Mouse (Mus musculus) spleen, adult 12 weeks (tissue): ENCODE measurements at regions not wholly inside any gene's neighbourhood (a gene's known extent, or its start where the extent isn't known, plus 50 kb on each side); places are given as distances from the start of the nearest gene placed in this dataset.

Source experiments
- DNase-seq: peaks from one replicate; pipeline ENCODE4 v3.0.0; 2022; ENCODE audit warnings: low spot score

- DNase-seq = no peak
Measured at GRCm38 (mm10) chr9:61091036-61091435, 281.1 kb upstream of the Tle3 start.

GRCm38 (mm10) chr9:61092834-61093479, 279.2 kb upstream of the Tle3 start:
- no peak for DNase-seq

GRCm38 (mm10) chr9:61095069-61095775, 276.9 kb upstream of the Tle3 start:
- DNase-seq = no peak

- DNase-seq = no peak
Measured at GRCm38 (mm10) chr9:61101741-61102450, 270.3 kb upstream of the Tle3 start.

GRCm38 (mm10) chr9:61102451-61103358, 269.5 kb upstream of the Tle3 start:
- no peak for DNase-seq

- DNase-seq = no peak
Measured at GRCm38 (mm10) chr9:61105550-61106280, 266.5 kb upstream of the Tle3 start.

- DNase-seq = no peak
Measured at GRCm38 (mm10) chr9:61109519-61110285, 262.5 kb upstream of the Tle3 start.

- DNase-seq = no peak
Measured at GRCm38 (mm10) chr9:61111206-61111605, 261.0 kb upstream of the Tle3 start.

GRCm38 (mm10) chr9:61111733-61112415, 260.3 kb upstream of the Tle3 start:
- DNase-seq = no peak

GRCm38 (mm10) chr9:61119252-61119651, 252.9 kb upstream of the Tle3 start:
- no peak for DNase-seq

GRCm38 (mm10) chr9:61120531-61120930, 251.6 kb upstream of the Tle3 start:
- DNase-seq = no peak

GRCm38 (mm10) chr9:61120931-61121391, 251.2 kb upstream of the Tle3 start:
- no peak for DNase-seq

GRCm38 (mm10) chr9:61123431-61123830, 248.7 kb upstream of the Tle3 start:
- no peak for DNase-seq

- DNase-seq = no peak
Measured at GRCm38 (mm10) chr9:61125769-61126168, 246.4 kb upstream of the Tle3 start.

GRCm38 (mm10) chr9:61128077-61128476, 244.1 kb upstream of the Tle3 start:
- no peak for DNase-seq

- no peak for DNase-seq
Measured at GRCm38 (mm10) chr9:61129186-61129585, 243.0 kb upstream of the Tle3 start.

GRCm38 (mm10) chr9:61130877-61131276, 241.3 kb upstream of the Tle3 start:
- no peak for DNase-seq

- DNase-seq = no peak
Measured at GRCm38 (mm10) chr9:61135263-61135882, 236.8 kb upstream of the Tle3 start.

GRCm38 (mm10) chr9:61135917-61136316, 236.2 kb upstream of the Tle3 start:
- no peak for DNase-seq
